Mouse (Mus musculus) adrenal gland, adult (tissue): Measurements from ENCODE around the gene Elp1.
A peak's percentile ranks its signal among the peaks of the same experiment; 100 is the strongest.

Experiments
- DNase-seq, 2 experiments: peaks; one replicate each; pipeline ENCODE4 v3.0.0; 2022 to 2023; ENCODE audit warnings: low spot score in 1 of 2; ENCODE audit not compliant: inconsistent age in 2 of 2

The Elp1 gene

DNA sequence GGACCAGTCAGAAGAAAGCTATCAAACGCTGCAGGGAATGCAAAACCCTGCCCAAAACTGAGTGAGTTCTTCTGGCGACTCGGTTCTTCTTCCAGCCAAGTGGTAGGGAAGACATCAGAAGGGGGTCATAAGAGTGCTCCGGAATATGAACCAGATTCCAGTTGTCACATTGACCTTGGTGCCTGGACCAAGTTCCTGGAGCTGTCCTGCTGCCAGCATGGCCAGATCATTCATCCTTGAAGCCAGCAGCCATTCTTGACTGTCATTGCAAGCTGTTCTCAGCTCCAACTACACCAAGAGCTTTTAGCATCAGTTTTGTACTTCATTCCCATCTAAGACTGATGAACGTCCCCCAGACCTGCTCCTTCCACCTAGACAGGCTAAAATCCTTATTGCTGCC, 85.3 kb downstream of the Elp1 start:
- DNase-seq: peak; percentile 26 to 78

DNA sequence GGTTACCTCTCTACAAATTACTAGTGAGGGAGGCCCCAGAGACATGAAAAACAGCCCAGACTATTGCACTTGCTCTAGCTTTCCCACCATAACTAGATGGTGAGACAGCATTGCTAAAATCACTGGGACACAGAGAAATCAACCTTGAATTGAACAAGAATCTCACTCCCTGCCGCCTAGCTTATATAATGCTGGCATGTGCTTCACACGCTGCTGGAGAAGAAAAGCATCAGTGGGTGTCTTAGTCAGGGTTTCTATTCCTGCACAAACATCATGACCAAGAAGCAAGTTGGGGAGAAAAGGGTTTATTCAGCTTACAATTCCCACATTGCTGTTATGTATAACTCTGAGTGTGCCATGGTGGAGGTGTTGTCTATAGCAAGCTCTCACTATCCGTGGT, 89.0 kb downstream of the Elp1 start:
- no peak for DNase-seq

DNA sequence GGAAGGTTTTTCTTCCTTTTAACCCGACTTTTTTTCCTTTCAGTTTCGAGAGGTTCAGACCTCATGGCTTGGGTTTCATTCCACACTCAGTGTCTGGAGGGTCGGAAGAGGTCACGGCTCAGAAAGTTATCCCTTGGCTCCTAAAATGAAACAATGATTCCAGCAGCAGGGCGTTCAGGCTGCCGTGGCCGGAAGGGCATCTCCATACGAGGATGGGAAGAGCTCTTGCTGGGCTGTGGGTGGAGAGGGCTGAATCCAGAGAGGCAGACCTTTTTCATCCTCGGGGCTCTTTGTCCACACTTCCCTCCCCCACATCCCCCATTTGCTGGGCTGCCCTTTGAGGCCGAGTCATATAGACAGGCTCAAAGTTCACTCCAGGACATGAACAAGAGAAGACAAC, 99.9 kb downstream of the Elp1 start:
- no peak for DNase-seq
